Mouse (Mus musculus): Measurements from ENCODE around the gene Tmem184b. TPM values are rescaled to one million over a fixed set of nuclear protein-coding genes. Genes with fewer than 3 reads are reported as not detected.

Gene Tmem184b
- total and polyA plus RNA-seq, 3 experiments, result 7.1 to 42.7 (median 21.1) TPM

DNA sequence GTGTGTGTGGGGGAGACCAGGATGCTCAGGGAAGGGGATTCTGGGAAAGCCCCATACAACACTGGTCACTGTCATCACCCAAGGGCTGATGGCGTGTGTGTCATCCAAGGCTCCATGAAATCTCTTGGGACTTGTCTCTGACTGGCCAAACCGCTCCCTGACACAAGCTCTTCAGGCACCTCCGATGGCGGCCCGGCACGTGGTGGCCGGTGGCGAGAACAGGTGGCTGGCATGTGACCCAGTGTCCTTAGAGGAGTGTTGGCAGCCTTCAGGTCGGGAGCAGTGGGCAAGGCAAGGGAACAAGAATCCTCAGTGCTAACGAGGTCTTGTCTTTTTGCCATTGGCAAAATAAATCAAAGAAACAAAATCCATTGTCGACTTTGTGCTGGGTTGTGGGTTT, 15.3 kb upstream of the Tmem184b start (continued):
- TF ChIP-seq ZKSCAN1 (IDR thresholded peaks at IDR 0.05; ENCODE audit: borderline replicate concordance, low read depth, low read length), result no peak
- no peak for TF ChIP-seq ZNF384 (IDR thresholded peaks at IDR 0.05; ENCODE audit: low read depth, low read length)
- no peak for TF ChIP-seq EP300 (IDR thresholded peaks at IDR 0.05; ENCODE audit: low read length)
- TF ChIP-seq MAZ (IDR thresholded peaks at IDR 0.05; ENCODE audit: low read depth, low read length), result no peak
- no peak for TF ChIP-seq CTCF (conservative IDR thresholded peaks at IDR 0.05 in 1 of 2, IDR thresholded peaks at IDR 0.05 in 1 of 2; ENCODE audit: low read depth in 2 of 2, low read length in 2 of 2)

DNA sequence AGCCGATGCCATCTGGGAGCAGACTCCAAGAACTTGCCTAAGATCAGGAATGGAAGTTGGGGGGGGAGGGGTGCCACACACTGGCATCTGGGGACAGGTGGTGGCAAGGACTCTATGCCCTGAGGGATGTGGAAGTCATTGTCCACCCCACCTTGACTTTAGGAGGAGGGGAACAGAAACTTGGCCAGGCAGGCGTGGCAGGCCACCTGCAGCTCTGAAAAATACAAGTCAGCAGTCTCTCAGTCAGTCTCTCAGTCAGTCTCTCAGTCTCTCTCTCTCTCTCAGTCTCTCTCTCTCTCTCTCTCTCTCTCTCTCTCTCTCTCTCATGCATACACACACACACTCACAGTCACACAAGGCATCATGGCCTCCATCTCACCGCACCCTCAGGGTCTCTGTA, 14.9 kb upstream of the Tmem184b start:
- DNase-seq (ENCODE audit: extremely low read depth), result peak; percentile 45
- Histone ChIP-seq H3K4me3 (replicated peaks in 1 of 3; ENCODE audit: low read depth in 2 of 3, low read length in 2 of 3, poor library complexity in 1 of 3) (no peak overlapping the region), H3K4me2 (ENCODE audit: insufficient read depth, low read depth, poor library complexity, severe bottlenecking) (no peak overlapping the region), H3K27ac (ENCODE audit: insufficient read depth, low read depth) (peak overlapping the region; percentile 13), H3K9ac (ENCODE audit: insufficient read depth, low read depth) (no peak overlapping the region), H3K27me3 (replicated peaks) (no peaks in the 10 kb centered on the region), H3K9me3 (replicated peaks; ENCODE audit: low read length) (no peaks in the 10 kb centered on the region), H3K36me3 (replicated peaks in 1 of 2; ENCODE audit: control insufficient read depth in 1 of 2, insufficient read depth in 1 of 2, low read length in 1 of 2) (peaks cover 25 to 32% of the 10 kb centered on the region in 2 experiments), H3K79me2 (replicated peaks; ENCODE audit: control insufficient read depth, extremely low read depth, insufficient read depth, poor library complexity, severe bottlenecking) (no peaks in the 10 kb centered on the region), H3K4me1 (ENCODE audit: control insufficient read depth in 1 of 2, insufficient read depth in 2 of 2) (peaks cover 25 to 42% of the 10 kb centered on the region in 2 experiments)
- in situ Hi-C loops (cut with MboI; ENCODE audit: low pct_ligation_motif_present, low pct_unique_long_range_greater_than_20kb, low sequenced_read_pairs) (no loop called here), dilution Hi-C loops (cut with MboI; ENCODE audit: extremely low pct_ligation_motif_present, extremely low pct_unique_long_range_greater_than_20kb, low sequenced_read_pairs) (no loop called here)
- TF ChIP-seq MAFK (IDR thresholded peaks at IDR 0.05; ENCODE audit: insufficient replicate concordance, low read length), result peak; percentile 84
- TF ChIP-seq IRF4 (IDR thresholded peaks at IDR 0.05; ENCODE audit: low read depth, low read length), result peak; percentile 76
- TF ChIP-seq TCF12 (IDR thresholded peaks at IDR 0.05; ENCODE audit: low read depth, low read length), result peak; percentile 84
- TF ChIP-seq CHD2 (IDR thresholded peaks at IDR 0.05; ENCODE audit: low read length), result 0 out of 2 replicates have a peak, but pooled peaks have one; percentile 38
- no peak for TF ChIP-seq MAZ (IDR thresholded peaks at IDR 0.05; ENCODE audit: low read depth, low read length)
- peak; percentile 87 for TF ChIP-seq EP300 (IDR thresholded peaks at IDR 0.05; ENCODE audit: low read length)

DNA sequence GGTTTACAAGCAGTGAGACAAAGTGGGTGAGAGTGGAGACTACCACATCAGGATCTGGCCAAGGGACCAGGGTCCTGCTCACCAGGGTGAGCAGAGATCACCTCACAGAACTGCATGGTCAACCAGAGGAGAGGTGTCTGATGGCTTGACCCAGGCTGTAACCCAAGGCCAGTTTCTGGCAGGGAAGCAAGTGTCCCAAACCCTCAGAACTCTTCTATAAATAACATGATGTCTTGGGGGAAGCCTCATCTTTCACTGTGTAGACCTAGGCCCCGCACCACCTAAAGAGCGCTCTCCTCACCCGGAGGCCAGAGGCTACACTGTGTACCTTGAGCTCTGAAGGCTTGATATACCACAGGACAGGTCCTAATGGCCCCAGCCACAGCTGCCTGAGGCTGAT, 14.0 kb upstream of the Tmem184b start:
- Histone ChIP-seq H3K79me2 (replicated peaks; ENCODE audit: control insufficient read depth, extremely low read depth, insufficient read depth, poor library complexity, severe bottlenecking) (no peaks in the 10 kb centered on the region), H3K36me3 (replicated peaks in 1 of 2; ENCODE audit: control insufficient read depth in 1 of 2, insufficient read depth in 1 of 2, low read length in 1 of 2) (peaks cover 16 to 26% of the 10 kb centered on the region in 2 experiments), H3K27me3 (replicated peaks) (no peaks in the 10 kb centered on the region), H3K4me3 (replicated peaks in 1 of 3; ENCODE audit: low read depth in 2 of 3, low read length in 2 of 3, poor library complexity in 1 of 3) (no peak overlapping the region), H3K9me3 (replicated peaks; ENCODE audit: low read length) (no peaks in the 10 kb centered on the region), H3K9ac (ENCODE audit: insufficient read depth, low read depth) (no peak overlapping the region), H3K4me1 (ENCODE audit: control insufficient read depth in 1 of 2, insufficient read depth in 2 of 2) (peaks cover 25 to 42% of the 10 kb centered on the region in 2 experiments), H3K27ac (ENCODE audit: insufficient read depth, low read depth) (no peak overlapping the region), H3K4me2 (ENCODE audit: insufficient read depth, low read depth, poor library complexity, severe bottlenecking) (no peak overlapping the region)
- in situ Hi-C loops (cut with MboI; ENCODE audit: low pct_ligation_motif_present, low pct_unique_long_range_greater_than_20kb, low sequenced_read_pairs), result no loop called here
- no peak for DNase-seq (ENCODE audit: extremely low read depth)
- TF ChIP-seq GABPA (IDR thresholded peaks at IDR 0.05; ENCODE audit: insufficient replicate concordance, low read depth, low read length), result no peak
- TF ChIP-seq POLR2AphosphoS2 (IDR thresholded peaks at IDR 0.05; ENCODE audit: low read depth, low read length), result no peak
- no peak for TF ChIP-seq HCFC1 (IDR thresholded peaks at IDR 0.05; ENCODE audit: low read depth, low read length)
- no peak for TF ChIP-seq MYC (IDR thresholded peaks at IDR 0.05; ENCODE audit: low read depth, low read length)
- TF ChIP-seq ZMIZ1 (IDR thresholded peaks at IDR 0.05; ENCODE audit: low read depth, low read length), result no peak
- no peak for TF ChIP-seq POLR2A (IDR thresholded peaks at IDR 0.05; ENCODE audit: low read depth, low read length)
- TF ChIP-seq MEF2A (IDR thresholded peaks at IDR 0.05; ENCODE audit: borderline replicate concordance, low read depth, low read length), result no peak
- no peak for TF ChIP-seq USF2 (conservative IDR thresholded peaks at IDR 0.05; ENCODE audit: low read depth, low read length)
- TF ChIP-seq USF1 (IDR thresholded peaks at IDR 0.05; ENCODE audit: low read depth, low read length), result no peak
- no peak for TF ChIP-seq PAX5 (IDR thresholded peaks at IDR 0.05; ENCODE audit: low read length)
- TF ChIP-seq TBP (conservative IDR thresholded peaks at IDR 0.05; ENCODE audit: low read depth, low read length), result no peak
- no peak for TF ChIP-seq RCOR1 (conservative IDR thresholded peaks at IDR 0.05; ENCODE audit: low read depth, low read length)
- TF ChIP-seq ZNF384 (IDR thresholded peaks at IDR 0.05; ENCODE audit: low read depth, low read length), result no peak
- TF ChIP-seq MXI1 (IDR thresholded peaks at IDR 0.05; ENCODE audit: low read depth, low read length), result no peak
- TF ChIP-seq CHD1 (IDR thresholded peaks at IDR 0.05; ENCODE audit: low read depth, low read length), result no peak
- TF ChIP-seq SIN3A (IDR thresholded peaks at IDR 0.05; ENCODE audit: low read length), result no peak
- dilution Hi-C loops (cut with MboI; ENCODE audit: extremely low pct_ligation_motif_present, extremely low pct_unique_long_range_greater_than_20kb, low sequenced_read_pairs), result no loop called here
